Mouse (Mus musculus): ENCODE data around the gene Dhrs2. TPM values are rescaled to one million over a fixed set of nuclear protein-coding genes. Genes with fewer than 3 reads are reported as not detected.

The Dhrs2 gene
- 1.4 and 1.9 TPM in 2 replicates for polyA plus RNA-seq (2015; fragmentation: Nextera tagmentation; extraction: Ambion mirVana)

GRCm38 (mm10) chr14:55221707-55222106, at the start of gene Dhrs2:
TSS of gene Dhrs2 (plus strand) at chr14:55222007.
- 73% methylated on average over 9 of the region's 9 CpGs for WGBS
- Histone ChIP-seq H3K9ac (ENCODE audit: low read depth, low read length) (no peak within 1 kb of the TSS), H3K27ac (ENCODE audit: low read depth, low read length) (no peak within 1 kb of the TSS), H3K9me3 (ENCODE audit: control insufficient read depth, low read length) (no peaks in the 10 kb centered on the region), H3K4me3 (ENCODE audit: low read length) (no peak within 1 kb of the TSS), H3K36me3 (ENCODE audit: control insufficient read depth, insufficient read depth, low read length) (no peaks in the 10 kb centered on the region), H3K4me1 (ENCODE audit: control insufficient read depth, insufficient read depth, low read depth, low read length) (no peaks in the 10 kb centered on the region; the same call in 1 of the 2 replicates), H3K27me3 (replicated peaks; ENCODE audit: control insufficient read depth, insufficient read depth, low read length) (no peaks in the 10 kb centered on the region), H3K4me2 (ENCODE audit: low read length) (no peak within 1 kb of the TSS)
- no peak for ATAC-seq

DNA sequence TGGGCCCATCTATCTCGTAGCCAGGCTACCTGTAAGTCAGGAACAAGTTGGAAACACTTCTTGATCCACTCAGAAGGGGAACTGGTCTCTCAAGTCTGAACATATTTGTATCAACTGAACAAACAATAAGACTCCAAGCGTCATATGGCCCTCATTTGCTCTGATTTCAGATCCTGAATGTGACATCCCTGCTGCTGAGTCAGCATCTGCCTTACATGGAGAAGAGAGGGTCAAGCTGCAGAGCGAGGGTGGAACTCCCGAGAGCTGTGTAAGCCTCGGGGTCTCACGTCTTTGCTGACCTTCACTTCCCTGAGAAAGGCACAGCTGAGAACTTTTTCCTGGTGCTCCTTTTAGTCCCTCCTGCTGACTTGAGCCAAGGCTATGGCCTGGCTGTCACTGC, 47.6 kb upstream of the Dhrs2 start:
- whole genome bisulfite sequencing: 78% methylated on average over 6 of the region's 6 CpGs
- no peaks in the 10 kb centered on the region for H3K36me3 ChIP-seq (ENCODE audit: control insufficient read depth, insufficient read depth, low read length)
- H3K9me3 ChIP-seq (ENCODE audit: control insufficient read depth, low read length): no peaks in the 10 kb centered on the region
- no peak overlapping the region for H3K4me3 ChIP-seq (ENCODE audit: low read length)
- no peak for ATAC-seq
- no peak overlapping the region for H3K27ac ChIP-seq (ENCODE audit: low read depth, low read length)
- no peak overlapping the region for H3K4me2 ChIP-seq (ENCODE audit: low read length)
- no peaks in the 10 kb centered on the region for H3K27me3 ChIP-seq (replicated peaks; ENCODE audit: control insufficient read depth, insufficient read depth, low read length)
- H3K4me1 ChIP-seq (ENCODE audit: control insufficient read depth, insufficient read depth, low read depth, low read length): no peaks in the 10 kb centered on the region
- no peak overlapping the region for H3K9ac ChIP-seq (ENCODE audit: low read depth, low read length)

- Histone ChIP-seq H3K4me2 (ENCODE audit: low read length) (no peak overlapping the region), H3K9ac (ENCODE audit: low read depth, low read length) (no peak overlapping the region), H3K27me3 (replicated peaks; ENCODE audit: control insufficient read depth, insufficient read depth, low read length) (no peaks in the 10 kb centered on the region), H3K27ac (ENCODE audit: low read depth, low read length) (no peak overlapping the region), H3K4me3 (ENCODE audit: low read length) (no peak overlapping the region), H3K36me3 (ENCODE audit: control insufficient read depth, insufficient read depth, low read length) (no peaks in the 10 kb centered on the region), H3K4me1 (ENCODE audit: control insufficient read depth, insufficient read depth, low read depth, low read length) (no peaks in the 10 kb centered on the region), H3K9me3 (ENCODE audit: control insufficient read depth, low read length) (no peaks in the 10 kb centered on the region)
- ATAC-seq: no peak
- 36% methylated on average over 4 of the region's 5 CpGs for WGBS
These were observed 44.5 kb upstream of the Dhrs2 start for GRCm38 (mm10) chr14:55177274-55177673.

GRCm38 (mm10) chr14:55180951-55181350, 40.9 kb upstream of the Dhrs2 start:
- Histone ChIP-seq H3K4me1 (ENCODE audit: control insufficient read depth, insufficient read depth, low read depth, low read length) (no peaks in the 10 kb centered on the region), H3K4me3 (ENCODE audit: low read length) (no peak overlapping the region), H3K9ac (ENCODE audit: low read depth, low read length) (no peak overlapping the region), H3K9me3 (ENCODE audit: control insufficient read depth, low read length) (no peaks in the 10 kb centered on the region), H3K27ac (ENCODE audit: low read depth, low read length) (no peak overlapping the region), H3K27me3 (replicated peaks; ENCODE audit: control insufficient read depth, insufficient read depth, low read length) (no peaks in the 10 kb centered on the region), H3K4me2 (ENCODE audit: low read length) (no peak overlapping the region), H3K36me3 (ENCODE audit: control insufficient read depth, insufficient read depth, low read length) (no peaks in the 10 kb centered on the region)
- WGBS: 77% methylated on average over 3 of the region's 3 CpGs
- no peak for ATAC-seq

- Histone ChIP-seq H3K4me1 (ENCODE audit: control insufficient read depth, insufficient read depth, low read depth, low read length) (no peaks in the 10 kb centered on the region), H3K27me3 (replicated peaks; ENCODE audit: control insufficient read depth, insufficient read depth, low read length) (no peaks in the 10 kb centered on the region), H3K27ac (ENCODE audit: low read depth, low read length) (no peak overlapping the region), H3K4me2 (ENCODE audit: low read length) (no peak overlapping the region), H3K9me3 (ENCODE audit: control insufficient read depth, low read length) (no peaks in the 10 kb centered on the region), H3K9ac (ENCODE audit: low read depth, low read length) (no peak overlapping the region), H3K4me3 (ENCODE audit: low read length) (no peak overlapping the region), H3K36me3 (ENCODE audit: control insufficient read depth, insufficient read depth, low read length) (no peaks in the 10 kb centered on the region)
- 89% methylated on average over 3 of the region's 3 CpGs for WGBS
- no peak for ATAC-seq
These were observed 38.6 kb upstream of the Dhrs2 start for GRCm38 (mm10) chr14:55183231-55183630.

DNA sequence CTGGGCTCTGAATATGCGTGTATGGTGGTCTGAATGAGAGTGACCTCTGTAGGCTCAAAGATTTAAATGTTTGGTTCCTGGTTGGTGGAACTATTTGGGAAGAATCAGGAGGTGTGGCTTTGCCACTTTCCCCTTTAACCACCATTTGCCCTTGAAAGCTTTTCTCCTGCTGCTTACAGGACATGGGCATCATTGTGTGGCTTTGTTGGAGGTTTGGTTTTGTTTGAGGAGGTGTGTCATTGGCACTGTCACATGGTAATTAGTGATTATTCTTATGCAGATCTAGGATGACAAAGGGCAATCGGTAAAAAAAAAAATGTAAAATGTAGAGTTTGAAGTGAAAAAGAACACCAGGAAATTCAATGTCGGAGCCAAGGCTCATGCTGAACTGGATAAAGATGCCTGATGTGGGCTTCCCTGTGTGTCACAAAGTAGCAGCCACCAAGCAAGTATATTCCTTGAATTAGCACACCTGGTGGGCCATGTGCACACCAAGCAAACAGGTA, 37.1 kb upstream of the Dhrs2 start:
- H3K9ac ChIP-seq (ENCODE audit: low read depth, low read length): no peak overlapping the region
- no peaks in the 10 kb centered on the region for H3K9me3 ChIP-seq (ENCODE audit: control insufficient read depth, low read length)
- 52% methylated on average over 3 of the region's 3 CpGs for WGBS
- H3K4me1 ChIP-seq (ENCODE audit: control insufficient read depth, insufficient read depth, low read depth, low read length): peaks cover 10% of the 10 kb centered on the region
- H3K36me3 ChIP-seq (ENCODE audit: control insufficient read depth, insufficient read depth, low read length): no peaks in the 10 kb centered on the region
- no peak for ATAC-seq
- H3K27me3 ChIP-seq (replicated peaks; ENCODE audit: control insufficient read depth, insufficient read depth, low read length): no peaks in the 10 kb centered on the region
- H3K4me2 ChIP-seq (ENCODE audit: low read length): no peak overlapping the region
- no peak overlapping the region for H3K4me3 ChIP-seq (ENCODE audit: low read length)
- H3K27ac ChIP-seq (ENCODE audit: low read depth, low read length): no peak overlapping the region

DNA sequence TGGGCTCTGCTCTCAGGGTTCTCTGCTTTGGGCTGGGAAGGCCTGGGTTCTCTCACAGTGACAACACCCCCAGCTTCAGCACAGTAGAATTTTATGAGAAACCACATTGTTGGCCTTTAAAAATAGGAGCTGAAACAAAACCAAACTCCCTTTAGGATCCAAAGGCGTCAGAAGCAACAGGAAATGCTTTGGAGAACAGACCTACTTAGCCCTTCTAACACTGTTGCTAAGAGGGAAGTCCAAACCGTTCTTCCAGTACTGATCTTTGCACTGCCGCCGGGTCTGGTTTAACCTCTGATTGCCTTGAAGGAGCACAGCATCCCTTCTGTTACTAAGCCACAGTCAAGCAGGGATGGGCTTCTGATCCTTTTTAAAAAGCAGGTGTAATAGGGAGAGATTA, 33.3 kb upstream of the Dhrs2 start:
- no peaks in the 10 kb centered on the region for H3K27me3 ChIP-seq (replicated peaks; ENCODE audit: control insufficient read depth, insufficient read depth, low read length)
- no peaks in the 10 kb centered on the region for H3K36me3 ChIP-seq (ENCODE audit: control insufficient read depth, insufficient read depth, low read length)
- no peak overlapping the region for H3K4me3 ChIP-seq (ENCODE audit: low read length)
- peaks cover 14% of the 10 kb centered on the region for H3K4me1 ChIP-seq (ENCODE audit: control insufficient read depth, insufficient read depth, low read depth, low read length)
- H3K27ac ChIP-seq (ENCODE audit: low read depth, low read length): no peak overlapping the region; the same call in 1 of the 2 replicates
- no peak overlapping the region for H3K4me2 ChIP-seq (ENCODE audit: low read length)
- WGBS: 40% methylated on average over 4 of the region's 4 CpGs
- no peak for ATAC-seq
- no peak overlapping the region for H3K9ac ChIP-seq (ENCODE audit: low read depth, low read length)
- H3K9me3 ChIP-seq (ENCODE audit: control insufficient read depth, low read length): no peaks in the 10 kb centered on the region

DNA sequence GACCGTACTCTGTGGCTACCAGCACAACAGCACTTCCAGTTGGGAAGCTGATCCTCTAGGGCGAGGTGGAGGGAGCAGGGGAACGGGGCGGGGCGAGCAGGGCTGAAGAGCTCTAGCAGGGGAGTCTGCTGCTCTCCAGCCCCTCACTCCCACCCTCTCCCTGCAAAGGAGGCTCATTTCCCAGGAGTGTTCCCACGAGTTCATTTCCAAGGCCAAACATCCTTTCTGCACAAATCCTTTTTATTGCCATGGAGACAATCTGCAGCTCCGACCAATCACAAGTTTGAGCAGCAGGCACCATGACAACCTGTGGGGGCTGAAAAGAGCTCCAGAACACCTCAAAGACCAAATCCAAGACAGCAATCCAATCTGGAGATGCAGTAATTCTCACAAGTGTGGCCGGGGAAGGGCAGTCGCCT, 32.4 kb upstream of the Dhrs2 start:
- Histone ChIP-seq H3K4me1 (ENCODE audit: control insufficient read depth, insufficient read depth, low read depth, low read length) (peaks cover 14% of the 10 kb centered on the region), H3K9me3 (ENCODE audit: control insufficient read depth, low read length) (no peaks in the 10 kb centered on the region), H3K27ac (ENCODE audit: low read depth, low read length) (peak overlapping the region; percentile 65; the same call in 1 of the 2 replicates), H3K4me2 (ENCODE audit: low read length) (peak overlapping the region; percentile 8; the same call in 1 of the 2 replicates), H3K4me3 (ENCODE audit: low read length) (no peak overlapping the region), H3K9ac (ENCODE audit: low read depth, low read length) (no peak overlapping the region), H3K36me3 (ENCODE audit: control insufficient read depth, insufficient read depth, low read length) (no peaks in the 10 kb centered on the region), H3K27me3 (replicated peaks; ENCODE audit: control insufficient read depth, insufficient read depth, low read length) (no peaks in the 10 kb centered on the region)
- ATAC-seq: peak; percentile 85
- WGBS: 22% methylated on average over 9 of the region's 9 CpGs

DNA sequence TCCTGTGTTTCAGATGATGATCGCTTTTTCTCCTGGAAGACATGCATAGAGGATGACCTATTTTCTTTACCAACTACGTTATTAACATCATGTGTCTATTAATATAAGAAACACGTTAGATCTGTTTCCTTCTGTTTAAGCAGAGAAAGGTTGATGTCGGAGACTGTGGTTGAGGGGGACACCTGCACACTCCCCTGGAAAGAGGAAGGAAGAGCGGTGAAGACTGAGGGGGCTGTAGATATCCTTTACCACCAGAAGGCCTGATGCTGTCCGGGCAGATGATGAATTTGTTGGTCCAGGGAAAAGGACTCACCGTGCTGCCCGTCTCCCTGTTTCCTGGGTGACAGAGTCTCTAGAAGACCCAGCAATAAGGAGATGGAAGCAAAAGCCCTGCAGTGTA, 28.5 kb upstream of the Dhrs2 start:
- Histone ChIP-seq H3K9me3 (ENCODE audit: control insufficient read depth, low read length) (no peaks in the 10 kb centered on the region), H3K27me3 (replicated peaks; ENCODE audit: control insufficient read depth, insufficient read depth, low read length) (no peaks in the 10 kb centered on the region), H3K4me2 (ENCODE audit: low read length) (no peak overlapping the region), H3K4me1 (ENCODE audit: control insufficient read depth, insufficient read depth, low read depth, low read length) (peaks cover 14% of the 10 kb centered on the region), H3K27ac (ENCODE audit: low read depth, low read length) (no peak overlapping the region), H3K9ac (ENCODE audit: low read depth, low read length) (no peak overlapping the region), H3K4me3 (ENCODE audit: low read length) (no peak overlapping the region), H3K36me3 (ENCODE audit: control insufficient read depth, insufficient read depth, low read length) (no peaks in the 10 kb centered on the region)
- no peak for ATAC-seq
- 87% methylated on average over 8 of the region's 8 CpGs for WGBS
